Mouse (Mus musculus): ENCODE data around the gene Prkg1. TPM values are rescaled to one million over a fixed set of nuclear protein-coding genes. Genes with fewer than 3 reads are reported as not detected.

The Prkg1 gene
- total RNA-seq, 1 experiment: 1.5 TPM

GRCm38 (mm10) chr19:31664159-31664991 is 100.5 kb downstream of the Prkg1 start:
- DNase-seq (ENCODE audit: low read depth, low spot score): peak; percentile 56
- H3K9me3 ChIP-seq (ENCODE audit: control insufficient read depth, insufficient read depth, low read depth, low read length): no peaks in the 10 kb centered on the region
- H3K36me3 ChIP-seq (ENCODE audit: control insufficient read depth, insufficient read depth, low read length, poor library complexity, severe bottlenecking): no peaks in the 10 kb centered on the region
- TF ChIP-seq ZC3H11A (IDR thresholded peaks at IDR 0.05; ENCODE audit: borderline replicate concordance, low read depth, low read length) (no peak), ZNF384 (IDR thresholded peaks at IDR 0.05; ENCODE audit: low read depth, low read length) (no peak), MAFK (IDR thresholded peaks at IDR 0.05; ENCODE audit: insufficient read depth, low read depth, low read length) (no peak), HCFC1 (IDR thresholded peaks at IDR 0.05; ENCODE audit: borderline replicate concordance, insufficient read depth, low read length) (no peak), CHD2 (IDR thresholded peaks at IDR 0.05; ENCODE audit: low read depth, low read length) (no peak)
- peak overlapping the region; percentile 66 to 75 for H3K4me3 ChIP-seq (ENCODE audit: insufficient read depth in 1 of 2, low read depth in 1 of 2, low read length in 2 of 2, poor library complexity in 1 of 2, severe bottlenecking in 1 of 2)
- no peaks in the 10 kb centered on the region for H3K4me1 ChIP-seq (ENCODE audit: control insufficient read depth in 2 of 2, insufficient read depth in 2 of 2, low read length in 2 of 2, poor library complexity in 1 of 2)
- no peak overlapping the region for H3K27ac ChIP-seq (ENCODE audit: insufficient read depth, low read depth, low read length, poor library complexity, severe bottlenecking)
- H3K9ac ChIP-seq (ENCODE audit: insufficient read depth, low read depth, low read length, poor library complexity, severe bottlenecking): peak overlapping the region; percentile 19
- in situ Hi-C loops (cut with MboI; ENCODE audit: low sequenced_read_pairs in 2 of 2, unreplicated experiment in 2 of 2): no loop called here

DNA sequence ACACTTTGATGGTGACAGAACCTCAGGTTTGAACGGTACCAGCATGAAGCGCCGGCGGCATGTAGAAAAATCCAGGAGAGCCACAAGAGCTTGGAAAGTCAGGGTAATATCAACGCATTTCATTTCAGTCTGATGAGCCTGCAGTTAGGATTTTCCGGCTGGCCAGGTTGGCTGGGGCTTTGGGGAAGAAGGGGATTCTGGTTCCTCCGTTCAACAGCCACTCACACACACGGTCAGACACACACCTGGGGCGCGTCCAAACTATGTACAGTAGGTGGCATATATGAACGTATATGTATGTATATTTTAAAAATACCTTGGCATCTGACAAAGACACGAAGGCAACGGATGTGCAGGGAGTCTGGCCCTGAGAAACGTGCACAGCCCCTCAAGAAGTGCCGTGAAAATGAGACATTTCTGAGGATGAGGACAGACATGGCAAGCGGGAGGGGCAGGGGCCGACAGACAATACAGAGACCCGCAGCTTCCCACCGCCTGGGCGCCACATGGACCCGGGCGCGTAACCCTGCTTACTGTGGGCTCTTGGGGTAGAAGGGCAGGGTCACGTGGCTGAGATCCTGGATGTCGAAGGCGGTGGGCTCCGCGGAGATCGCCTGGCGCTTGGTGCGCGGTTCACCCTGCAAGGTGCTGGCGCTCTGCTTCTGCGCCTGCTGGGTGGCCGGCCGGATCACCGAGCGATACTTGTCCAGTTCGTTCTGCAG is 101.2 kb downstream of the Prkg1 start:
- TF ChIP-seq ZNF384 (IDR thresholded peaks at IDR 0.05; ENCODE audit: low read depth, low read length) (no peak), MAFK (IDR thresholded peaks at IDR 0.05; ENCODE audit: insufficient read depth, low read depth, low read length) (no peak), ZC3H11A (IDR thresholded peaks at IDR 0.05; ENCODE audit: borderline replicate concordance, low read depth, low read length) (no peak), CHD2 (IDR thresholded peaks at IDR 0.05; ENCODE audit: low read depth, low read length) (no peak), HCFC1 (IDR thresholded peaks at IDR 0.05; ENCODE audit: borderline replicate concordance, insufficient read depth, low read length) (no peak)
- no peaks in the 10 kb centered on the region for H3K4me1 ChIP-seq (ENCODE audit: control insufficient read depth in 2 of 2, insufficient read depth in 2 of 2, low read length in 2 of 2, poor library complexity in 1 of 2)
- DNase-seq (ENCODE audit: low read depth, low spot score): peak; percentile 6
- H3K27ac ChIP-seq (ENCODE audit: insufficient read depth, low read depth, low read length, poor library complexity, severe bottlenecking): no peak overlapping the region
- in situ Hi-C loops (cut with MboI; ENCODE audit: low sequenced_read_pairs in 2 of 2, unreplicated experiment in 2 of 2): no loop called here
- peak overlapping the region; percentile 19; the same call in 1 of the 2 replicates for H3K9ac ChIP-seq (ENCODE audit: insufficient read depth, low read depth, low read length, poor library complexity, severe bottlenecking)
- no peaks in the 10 kb centered on the region for H3K36me3 ChIP-seq (ENCODE audit: control insufficient read depth, insufficient read depth, low read length, poor library complexity, severe bottlenecking)
- no peaks in the 10 kb centered on the region for H3K9me3 ChIP-seq (ENCODE audit: control insufficient read depth, insufficient read depth, low read depth, low read length)
- H3K4me3 ChIP-seq (ENCODE audit: insufficient read depth in 1 of 2, low read depth in 1 of 2, low read length in 2 of 2, poor library complexity in 1 of 2, severe bottlenecking in 1 of 2): peak overlapping the region; percentile 66 to 75

- no peak overlapping the region for H3K9ac ChIP-seq (ENCODE audit: insufficient read depth, low read depth, low read length, poor library complexity, severe bottlenecking)
- H3K4me3 ChIP-seq (ENCODE audit: insufficient read depth in 1 of 2, low read depth in 1 of 2, low read length in 2 of 2, poor library complexity in 1 of 2, severe bottlenecking in 1 of 2): no peak overlapping the region
- H3K4me1 ChIP-seq (ENCODE audit: control insufficient read depth in 2 of 2, insufficient read depth in 2 of 2, low read length in 2 of 2, poor library complexity in 1 of 2): no peaks in the 10 kb centered on the region
- in situ Hi-C loops (cut with MboI; ENCODE audit: low sequenced_read_pairs in 2 of 2, unreplicated experiment in 2 of 2): no loop called here
- H3K36me3 ChIP-seq (ENCODE audit: control insufficient read depth, insufficient read depth, low read length, poor library complexity, severe bottlenecking): no peaks in the 10 kb centered on the region
- H3K9me3 ChIP-seq (ENCODE audit: control insufficient read depth, insufficient read depth, low read depth, low read length): no peaks in the 10 kb centered on the region
- no peak for TF ChIP-seq CHD2 (IDR thresholded peaks at IDR 0.05; ENCODE audit: low read depth, low read length)
- no peak for TF ChIP-seq HCFC1 (IDR thresholded peaks at IDR 0.05; ENCODE audit: borderline replicate concordance, insufficient read depth, low read length)
- TF ChIP-seq MAFK (IDR thresholded peaks at IDR 0.05; ENCODE audit: insufficient read depth, low read depth, low read length): no peak
- no peak for TF ChIP-seq ZC3H11A (IDR thresholded peaks at IDR 0.05; ENCODE audit: borderline replicate concordance, low read depth, low read length)
- TF ChIP-seq ZNF384 (IDR thresholded peaks at IDR 0.05; ENCODE audit: low read depth, low read length): no peak
- DNase-seq (ENCODE audit: low read depth, low spot score): no peak
- H3K27ac ChIP-seq (ENCODE audit: insufficient read depth, low read depth, low read length, poor library complexity, severe bottlenecking): no peak overlapping the region
Measured at GRCm38 (mm10) chr19:31662802-31663201, 102.0 kb downstream of the Prkg1 start.

DNA sequence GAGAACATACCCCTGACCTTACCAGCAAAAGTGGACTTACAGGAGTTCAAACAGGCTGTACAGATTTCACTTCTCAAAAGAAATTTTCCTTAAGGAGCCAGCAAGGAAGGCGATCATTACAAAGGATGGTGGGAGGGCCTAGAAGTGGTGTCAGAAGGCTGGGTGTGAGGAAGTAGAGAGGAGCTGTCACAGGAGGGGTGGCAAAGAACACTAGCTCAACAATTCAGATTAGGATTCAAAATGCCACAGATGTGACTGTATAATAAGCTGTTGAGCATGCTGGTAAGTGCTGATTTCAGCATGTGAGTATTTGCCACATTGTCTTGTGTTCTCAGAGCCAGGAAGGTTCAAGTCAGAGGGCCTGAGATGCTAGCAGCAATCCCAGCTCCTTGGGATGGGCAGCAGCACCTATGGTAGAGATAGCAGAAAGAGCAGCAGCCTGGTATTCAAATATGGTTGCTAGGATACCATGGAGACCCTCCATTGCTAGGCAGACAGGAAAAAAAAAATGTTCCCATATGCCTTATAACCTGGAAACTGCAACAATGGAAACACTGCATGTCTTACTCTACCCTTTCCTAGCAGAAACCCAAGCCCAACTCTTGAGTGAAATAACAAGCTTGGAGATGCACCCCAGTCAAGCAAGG is 106.0 kb downstream of the Prkg1 start:
- DNase-seq (ENCODE audit: low read depth, low spot score): no peak

More for the DNA sequence above, 106.0 kb downstream of the Prkg1 start:
- Histone ChIP-seq H3K9ac (ENCODE audit: insufficient read depth, low read depth, low read length, poor library complexity, severe bottlenecking) (no peak overlapping the region), H3K4me1 (ENCODE audit: control insufficient read depth in 2 of 2, insufficient read depth in 2 of 2, low read length in 2 of 2, poor library complexity in 1 of 2) (no peaks in the 10 kb centered on the region), H3K36me3 (ENCODE audit: control insufficient read depth, insufficient read depth, low read length, poor library complexity, severe bottlenecking) (no peaks in the 10 kb centered on the region), H3K9me3 (ENCODE audit: control insufficient read depth, insufficient read depth, low read depth, low read length) (no peaks in the 10 kb centered on the region), H3K27ac (ENCODE audit: insufficient read depth, low read depth, low read length, poor library complexity, severe bottlenecking) (no peak overlapping the region), H3K4me3 (ENCODE audit: insufficient read depth in 1 of 2, low read depth in 1 of 2, low read length in 2 of 2, poor library complexity in 1 of 2, severe bottlenecking in 1 of 2) (no peak overlapping the region)
- in situ Hi-C loops (cut with MboI; ENCODE audit: low sequenced_read_pairs in 2 of 2, unreplicated experiment in 2 of 2): no loop called here
- TF ChIP-seq ZC3H11A (IDR thresholded peaks at IDR 0.05; ENCODE audit: borderline replicate concordance, low read depth, low read length) (no peak), ZNF384 (IDR thresholded peaks at IDR 0.05; ENCODE audit: low read depth, low read length) (no peak), MAFK (IDR thresholded peaks at IDR 0.05; ENCODE audit: insufficient read depth, low read depth, low read length) (no peak), CHD2 (IDR thresholded peaks at IDR 0.05; ENCODE audit: low read depth, low read length) (no peak), HCFC1 (IDR thresholded peaks at IDR 0.05; ENCODE audit: borderline replicate concordance, insufficient read depth, low read length) (no peak)

All from ES-E14 (cell line).